In the genomic region with DNA sequence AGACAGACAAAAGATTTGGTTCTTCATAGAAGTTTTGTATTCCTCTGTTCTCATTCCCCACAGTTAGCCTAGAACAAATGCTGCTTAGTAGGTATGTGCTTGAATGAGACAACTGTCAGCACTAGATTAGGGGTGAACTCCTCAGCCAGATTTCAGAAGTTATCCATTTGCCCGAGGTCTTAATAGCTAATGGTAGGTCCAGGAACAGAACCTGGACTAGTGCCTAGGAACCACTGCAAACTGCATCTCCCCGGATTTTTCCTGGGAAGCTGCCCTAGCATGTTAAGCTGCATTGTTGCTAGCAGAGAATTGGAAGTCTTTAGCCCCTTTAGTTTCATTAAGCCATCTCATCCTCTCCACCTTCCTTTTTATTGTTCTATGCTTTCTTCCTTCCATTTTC, we compare ENCODE assay signal across 16 mouse cellular contexts. TPM values are rescaled to one million over a fixed set of nuclear protein-coding genes. Genes with fewer than 3 reads are reported as not detected.
DNase-seq lines count a peak whose midpoint lies in the region; ATAC-seq and TF ChIP-seq lines count a peak whose summit lies in the region.
"Had no signal": no experiment of that assay in that cellular context is flagged by ENCODE, and none has a peak within 500 bp of the region (broad histone marks: within the 10 kb centered on the region; RNA-seq: fewer than 3 reads in every experiment).

No protein-coding gene starts in this region.

- no peak overlapping the region for H3K4me2 ChIP-seq in heart, embryonic 15.5 days
- no peak overlapping the region for H3K4me2 ChIP-seq in lung, embryonic 14.5 days
- H3K4me2 ChIP-seq: midbrain, embryonic 13.5 days; neural tube, embryonic 12.5 days had no signal

- no peaks in the 10 kb centered on the region for H3K36me3 ChIP-seq in heart, embryonic 15.5 days
- 0 out of 2 replicates have a peak, but pooled peaks cover 6% of the 10 kb centered on the region for H3K36me3 ChIP-seq in lung, embryonic 14.5 days (ENCODE audit: insufficient read depth)
- H3K36me3 ChIP-seq in small intestine, adult 2 months (ENCODE audit: control insufficient read depth, insufficient read depth, low read length), result peaks cover 8% of the 10 kb centered on the region; the same call in 1 of the 2 replicates

- H3K4me1 ChIP-seq in heart, embryonic 15.5 days (replicated peaks), result peaks cover 57% of the 10 kb centered on the region
- peaks cover 28% of the 10 kb centered on the region for H3K4me1 ChIP-seq in lung, embryonic 14.5 days (ENCODE audit: insufficient read depth)
- H3K4me1 ChIP-seq in small intestine, adult 2 months (ENCODE audit: control insufficient read depth, insufficient read depth, insufficient read length, low read length), result peaks cover 29% of the 10 kb centered on the region
- H3K4me1 ChIP-seq: hindbrain, embryonic 10.5 days had no signal

- no peaks in the 10 kb centered on the region for H3K27me3 ChIP-seq in heart, embryonic 15.5 days
- H3K27me3 ChIP-seq in lung, embryonic 14.5 days (ENCODE audit: insufficient read depth, low read length), result no peaks in the 10 kb centered on the region
- no peaks in the 10 kb centered on the region for H3K27me3 ChIP-seq in small intestine, adult 2 months (ENCODE audit: control insufficient read depth, insufficient read depth, low read length)
- H3K27me3 ChIP-seq: midbrain, embryonic 13.5 days; neural tube, embryonic 12.5 days had no signal

- no peak for ATAC-seq in heart, embryonic 15.5 days (replicated peaks; ENCODE audit: insufficient number of reproducible peaks, insufficient read depth, low FRiP score, low read depth)
- ATAC-seq in lung, embryonic 14.5 days (ENCODE audit: insufficient read depth), result no peak
- ATAC-seq: midbrain, embryonic 13.5 days had no signal

- 37% methylated on average over 2 of the region's 2 CpGs for WGBS in heart, embryonic 15.5 days
- WGBS in lung, embryonic 14.5 days, result 69% methylated on average over 2 of the region's 2 CpGs
- WGBS in small intestine, adult 2 months, result 15% methylated on average over 2 of the region's 2 CpGs

- no peak for DNase-seq in heart, adult 18-20 months
- peak; percentile 58 for DNase-seq in kidney, postnatal 14 days
- no peak for DNase-seq in kidney, adult 18-20 months
- no peak for DNase-seq in lung, embryonic 14.5 days
- DNase-seq in lung, postnatal 36 days, result no peak
- DNase-seq: B cell, adult 2 months; cerebellum, adult 8-10 months; gastrocnemius, postnatal 10 days; right cerebral cortex, postnatal 4 days had no signal

- TF ChIP-seq POLR2A in small intestine, adult 2 months (IDR thresholded peaks at IDR 0.05; ENCODE audit: low read depth, low read length), result no peak

- H3K9me3 ChIP-seq in heart, embryonic 15.5 days (replicated peaks), result no peaks in the 10 kb centered on the region
- no peaks in the 10 kb centered on the region for H3K9me3 ChIP-seq in lung, embryonic 14.5 days (ENCODE audit: low read depth, low read length)
- H3K9me3 ChIP-seq: hindbrain, embryonic 10.5 days; midbrain, embryonic 13.5 days; neural tube, embryonic 12.5 days had no signal

- no peak for TF ChIP-seq CTCF in lung, embryonic 14.5 days (IDR thresholded peaks at IDR 0.05; ENCODE audit: low read depth)
- no peak for TF ChIP-seq CTCF in small intestine, adult 2 months (IDR thresholded peaks at IDR 0.05; ENCODE audit: extremely low read depth, insufficient read length, insufficient replicate concordance, low read depth, low read length)

- peak overlapping the region; percentile 52 for H3K27ac ChIP-seq in heart, embryonic 15.5 days
- H3K27ac ChIP-seq in lung, embryonic 14.5 days (ENCODE audit: low read depth), result 0 out of 2 replicates have a peak overlapping the region, but pooled peaks have one; percentile 30
- peak overlapping the region; percentile 14; the same call in 1 of the 2 replicates for H3K27ac ChIP-seq in small intestine, adult 2 months (ENCODE audit: insufficient read depth, low read depth, low read length)
- H3K27ac ChIP-seq: hindbrain, embryonic 10.5 days; kidney, postnatal 0 days; midbrain, embryonic 13.5 days; neural tube, embryonic 12.5 days; stomach, postnatal 0 days had no signal

- no peak overlapping the region for H3K9ac ChIP-seq in heart, embryonic 15.5 days
- H3K9ac ChIP-seq in lung, embryonic 14.5 days, result no peak overlapping the region
- H3K9ac ChIP-seq: midbrain, embryonic 13.5 days; neural tube, embryonic 12.5 days had no signal

- no peak overlapping the region for H3K4me3 ChIP-seq in heart, embryonic 15.5 days
- no peak overlapping the region for H3K4me3 ChIP-seq in lung, embryonic 14.5 days (ENCODE audit: low read depth, low read length)
- no peak overlapping the region for H3K4me3 ChIP-seq in small intestine, adult 2 months (ENCODE audit: low read depth, low read length)
- H3K4me3 ChIP-seq: hindbrain, embryonic 10.5 days; midbrain, embryonic 13.5 days; neural tube, embryonic 12.5 days had no signal

RNA-seq across cellular contexts. Expression of a gene that starts 39.9 kb away (rescaled TPM):
- 16.4 and 19.6 TPM in 2 replicates for polyA plus RNA-seq in heart, embryonic 15.5 days (2015; fragmentation: Nextera tagmentation; extraction: Ambion mirVana)
- total RNA-seq in heart, adult 18-20 months (2021), result 10 to 100 TPM; 68.3 to 71.9 TPM
- polyA plus RNA-seq in lung, embryonic 14.5 days (2014; fragmentation: Nextera tagmentation; extraction: Ambion mirVana), result 20.5 and 21.2 TPM in 2 replicates
- 29.4 and 54.9 TPM in 2 replicates for polyA plus RNA-seq in small intestine, adult 2 months (2012; rRNA removed)
